Mouse (Mus musculus) R1 (cell line): ENCODE data around the gene Rhbdd1.

Experiments used
- DNase-seq: peaks from one replicate; pipeline ENCODE4 v3.0.0-alpha.2; 2018; ENCODE audit warnings: low read depth, low spot score

Gene Rhbdd1

GRCm38 (mm10) chr1:82362165-82362564 is 45.9 kb downstream of the Rhbdd1 start:
- no peak for DNase-seq

GRCm38 (mm10) chr1:82364047-82364446 is 47.8 kb downstream of the Rhbdd1 start:
- DNase-seq = no peak

- no peak for DNase-seq
Observed at GRCm38 (mm10) chr1:82364468-82364867, 48.2 kb downstream of the Rhbdd1 start.

GRCm38 (mm10) chr1:82371636-82372428 is 55.6 kb downstream of the Rhbdd1 start:
- DNase-seq = no peak

- no peak for DNase-seq
Observed at GRCm38 (mm10) chr1:82373924-82374323, 57.7 kb downstream of the Rhbdd1 start.

GRCm38 (mm10) chr1:82374831-82375358 is 58.6 kb downstream of the Rhbdd1 start:
- no peak for DNase-seq

GRCm38 (mm10) chr1:82375452-82375851 is 59.2 kb downstream of the Rhbdd1 start:
- DNase-seq = no peak

- DNase-seq = peak; percentile 8
Observed at GRCm38 (mm10) chr1:82381946-82382345, 65.7 kb downstream of the Rhbdd1 start.

GRCm38 (mm10) chr1:82384106-82384505 is 67.9 kb downstream of the Rhbdd1 start:
- DNase-seq = no peak

- DNase-seq = no peak
Observed at GRCm38 (mm10) chr1:82385054-82385453, 68.8 kb downstream of the Rhbdd1 start.

GRCm38 (mm10) chr1:82385827-82386230 is 69.6 kb downstream of the Rhbdd1 start:
- DNase-seq = no peak

GRCm38 (mm10) chr1:82386814-82387771 is 70.8 kb downstream of the Rhbdd1 start:
- no peak for DNase-seq

- DNase-seq = no peak
Observed at GRCm38 (mm10) chr1:82389371-82389770, 73.1 kb downstream of the Rhbdd1 start.

- DNase-seq = no peak
Observed at GRCm38 (mm10) chr1:82395371-82395770, 79.1 kb downstream of the Rhbdd1 start.

- DNase-seq = no peak
Observed at GRCm38 (mm10) chr1:82407786-82408185, 91.5 kb downstream of the Rhbdd1 start.

- DNase-seq = no peak
Observed at GRCm38 (mm10) chr1:82409271-82409670, 93.0 kb downstream of the Rhbdd1 start.

GRCm38 (mm10) chr1:82410548-82410947 is 94.3 kb downstream of the Rhbdd1 start:
- DNase-seq = no peak

GRCm38 (mm10) chr1:82411521-82411920 is 95.3 kb downstream of the Rhbdd1 start:
- no peak for DNase-seq

GRCm38 (mm10) chr1:82412085-82412484 is 95.8 kb downstream of the Rhbdd1 start:
- no peak for DNase-seq

- DNase-seq = no peak
Observed at GRCm38 (mm10) chr1:82414434-82415045, 98.3 kb downstream of the Rhbdd1 start.

- DNase-seq = no peak
Observed at GRCm38 (mm10) chr1:82415641-82416040, 99.4 kb downstream of the Rhbdd1 start.

GRCm38 (mm10) chr1:82427729-82428128 is 111.5 kb downstream of the Rhbdd1 start:
- DNase-seq = no peak
